Mouse (Mus musculus): ENCODE results near the gene Rbms3.

DNA sequence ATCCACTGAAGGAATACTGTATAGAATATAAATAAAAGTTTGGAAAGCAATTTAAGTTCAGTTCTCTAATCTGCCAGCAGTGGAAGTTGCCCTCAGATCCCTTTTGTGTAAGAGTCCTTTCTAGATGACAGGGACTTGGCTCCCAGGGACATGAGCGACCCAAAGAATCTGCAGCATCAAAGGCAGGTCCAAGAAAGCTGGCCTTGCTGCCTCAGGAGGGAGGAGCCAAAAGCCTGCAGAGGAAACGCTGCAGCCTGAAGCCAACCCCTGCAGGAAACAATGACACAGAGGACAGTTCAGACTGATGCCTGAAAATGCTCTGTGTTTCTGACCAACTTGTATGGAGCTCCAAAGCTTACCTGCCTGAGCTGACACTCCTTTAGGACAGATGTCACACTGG, 656.1 kb downstream of the Rbms3 start:
- no peak for TF ChIP-seq CHD2 (IDR thresholded peaks at IDR 0.05; ENCODE audit: low read length)
- TF ChIP-seq ZC3H11A (IDR thresholded peaks at IDR 0.05; ENCODE audit: low read depth, low read length): no peak
- TF ChIP-seq POLR2A (IDR thresholded peaks at IDR 0.05; ENCODE audit: low read depth, low read length): no peak
- no peak for TF ChIP-seq CTCF (conservative IDR thresholded peaks at IDR 0.05 in 1 of 2, IDR thresholded peaks at IDR 0.05 in 1 of 2; ENCODE audit: low read depth in 2 of 2, low read length in 2 of 2)
- TF ChIP-seq MAFK (IDR thresholded peaks at IDR 0.05; ENCODE audit: insufficient replicate concordance, low read length): no peak
